ENCODE assay signal across 19 mouse cellular contexts in genomic region chr17:42049779-42050515, GRCm38 (mm10).
DNase-seq lines count a peak whose midpoint lies in the region; ATAC-seq and TF ChIP-seq lines count a peak whose summit lies in the region.
"Had no signal": no experiment of that assay in that cellular context is flagged by ENCODE, and none has a peak within 500 bp of the region (broad histone marks: within the 10 kb centered on the region; RNA-seq: fewer than 3 reads in every experiment).

No protein-coding gene starts in this region.

- H3K27ac ChIP-seq in kidney, embryonic 15.5 days, result no peak overlapping the region
- no peak overlapping the region for H3K27ac ChIP-seq in stomach, embryonic 14.5 days (ENCODE audit: low read length)
- H3K27ac ChIP-seq in stomach, postnatal 0 days (replicated peaks), result no peak overlapping the region
- no peak overlapping the region for H3K27ac ChIP-seq in hindbrain, embryonic 13.5 days
- H3K27ac ChIP-seq: heart, embryonic 10.5 days; stomach, embryonic 15.5 days had no signal

- H3K9me3 ChIP-seq in kidney, embryonic 15.5 days (replicated peaks), result no peaks in the 10 kb centered on the region
- no peaks in the 10 kb centered on the region for H3K9me3 ChIP-seq in stomach, embryonic 14.5 days (ENCODE audit: control insufficient read depth, low read depth, low read length)
- H3K9me3 ChIP-seq in stomach, postnatal 0 days (ENCODE audit: control insufficient read depth, low read length), result no peaks in the 10 kb centered on the region
- no peaks in the 10 kb centered on the region for H3K9me3 ChIP-seq in hindbrain, embryonic 13.5 days
- H3K9me3 ChIP-seq: heart, embryonic 10.5 days; stomach, embryonic 15.5 days had no signal

- no peak overlapping the region for H3K9ac ChIP-seq in kidney, embryonic 15.5 days
- no peak overlapping the region for H3K9ac ChIP-seq in stomach, embryonic 14.5 days (replicated peaks; ENCODE audit: low read depth, low read length)
- no peak overlapping the region for H3K9ac ChIP-seq in stomach, postnatal 0 days (ENCODE audit: low read length)
- H3K9ac ChIP-seq in hindbrain, embryonic 13.5 days, result no peak overlapping the region
- H3K9ac ChIP-seq: stomach, embryonic 15.5 days had no signal

- TF ChIP-seq EP300 in stomach, postnatal 0 days (optimal IDR thresholded peaks at IDR 0.05), result no peak

- no peak for TF ChIP-seq CTCF in stomach, postnatal 0 days (IDR thresholded peaks at IDR 0.05; ENCODE audit: low read depth)

- 63% methylated on average over 5 of the region's 5 CpGs for WGBS in kidney, embryonic 15.5 days
- 77% methylated on average over 5 of the region's 5 CpGs for WGBS in stomach, embryonic 14.5 days
- 72% methylated on average over 5 of the region's 5 CpGs for WGBS in stomach, postnatal 0 days
- 88% methylated on average over 5 of the region's 5 CpGs for WGBS in hindbrain, embryonic 13.5 days

- no peaks in the 10 kb centered on the region for H3K27me3 ChIP-seq in kidney, embryonic 15.5 days
- no peaks in the 10 kb centered on the region for H3K27me3 ChIP-seq in stomach, embryonic 14.5 days (ENCODE audit: control insufficient read depth, insufficient read depth, low read length)
- no peaks in the 10 kb centered on the region for H3K27me3 ChIP-seq in stomach, postnatal 0 days (ENCODE audit: control insufficient read depth, insufficient read depth, low read length)
- H3K27me3 ChIP-seq in hindbrain, embryonic 13.5 days, result no peaks in the 10 kb centered on the region
- H3K27me3 ChIP-seq: stomach, embryonic 15.5 days had no signal

- no peak for DNase-seq in kidney, adult 8-10 months
- no peak for DNase-seq in stomach, postnatal 0 days (ENCODE audit: low spot score)
- no peak for DNase-seq in adrenal gland, adult 18-20 months (ENCODE audit: low spot score in 2 of 2)
- DNase-seq in embryo, embryonic 9.5 days (ENCODE audit: extremely low spot score), result no peak
- DNase-seq: adrenal gland, postnatal 14 days; cerebellum, adult 9-10 months; gastrocnemius, postnatal 14 days; heart, postnatal 14 days; layer of hippocampus, postnatal 36 days; left cerebral cortex, postnatal 4 days; lung, postnatal 14 days; thymus, postnatal 14 days had no signal

- H3K36me3 ChIP-seq in kidney, embryonic 15.5 days, result no peaks in the 10 kb centered on the region
- no peaks in the 10 kb centered on the region for H3K36me3 ChIP-seq in stomach, embryonic 14.5 days (ENCODE audit: control insufficient read depth, insufficient read depth, low read length)
- H3K36me3 ChIP-seq in stomach, postnatal 0 days (ENCODE audit: control insufficient read depth, insufficient read depth, low read length), result no peaks in the 10 kb centered on the region
- H3K36me3 ChIP-seq in hindbrain, embryonic 13.5 days, result no peaks in the 10 kb centered on the region
- H3K36me3 ChIP-seq: heart, embryonic 10.5 days; stomach, embryonic 15.5 days had no signal

- 0 out of 2 replicates have a peak, but pooled peaks cover 2% of the 10 kb centered on the region for H3K4me1 ChIP-seq in kidney, embryonic 15.5 days
- H3K4me1 ChIP-seq in stomach, embryonic 14.5 days (ENCODE audit: control insufficient read depth, insufficient read depth, low read length), result no peaks in the 10 kb centered on the region
- H3K4me1 ChIP-seq in stomach, postnatal 0 days (replicated peaks; ENCODE audit: control insufficient read depth, insufficient read depth), result no peaks in the 10 kb centered on the region
- H3K4me1 ChIP-seq in hindbrain, embryonic 13.5 days (replicated peaks), result no peaks in the 10 kb centered on the region
- H3K4me1 ChIP-seq: heart, embryonic 10.5 days; stomach, embryonic 15.5 days had no signal

- peak; percentile 36; the same call in 1 of the 2 replicates for ATAC-seq in kidney, embryonic 15.5 days (replicated peaks; ENCODE audit: low FRiP score)
- ATAC-seq in stomach, embryonic 14.5 days (ENCODE audit: insufficient number of reproducible peaks, insufficient read depth, low FRiP score, low read depth), result peak; percentile 28; the same call in 1 of the 2 replicates
- ATAC-seq in stomach, postnatal 0 days (ENCODE audit: low FRiP score, low TSS enrichment), result no peak
- peak; percentile 54; the same call in 1 of the 2 replicates for ATAC-seq in hindbrain, embryonic 13.5 days (ENCODE audit: low FRiP score)
- ATAC-seq: CD4-positive, CD25-positive, alpha-beta regulatory T cell, adult 4 months; intestine, postnatal 0 days had no signal

- H3K4me3 ChIP-seq in kidney, embryonic 15.5 days (replicated peaks), result no peak overlapping the region
- H3K4me3 ChIP-seq in stomach, embryonic 14.5 days (ENCODE audit: low read depth, low read length), result no peak overlapping the region
- no peak overlapping the region for H3K4me3 ChIP-seq in stomach, postnatal 0 days (ENCODE audit: low read depth, low read length)
- no peak overlapping the region for H3K4me3 ChIP-seq in hindbrain, embryonic 13.5 days
- H3K4me3 ChIP-seq: heart, embryonic 10.5 days; stomach, embryonic 15.5 days had no signal

- no peak overlapping the region for H3K4me2 ChIP-seq in kidney, embryonic 15.5 days
- no peak overlapping the region for H3K4me2 ChIP-seq in stomach, embryonic 14.5 days (replicated peaks; ENCODE audit: low read depth, low read length)
- H3K4me2 ChIP-seq in stomach, postnatal 0 days (replicated peaks; ENCODE audit: low read depth), result no peak overlapping the region
- no peak overlapping the region for H3K4me2 ChIP-seq in hindbrain, embryonic 13.5 days
- H3K4me2 ChIP-seq: stomach, embryonic 15.5 days had no signal
